Mouse (Mus musculus) CH12.LX (cell line): ENCODE results near the gene Gjd3.

Experiments
- CTCF ChIP-seq, 2 experiments: IDR thresholded peaks in 1 of 2; conservative IDR thresholded peaks in 1 of 2; 2 replicates each; pipeline ENCODE4 v1.5.1; 2011 to 2012; ENCODE audit warnings: low read depth in 2 of 2, low read length in 2 of 2, improper control_type of control experiment in 1 of 2, inconsistent platforms in 1 of 2, mild to moderate bottlenecking in 1 of 2, moderate library complexity in 1 of 2
- E2F4 ChIP-seq: IDR thresholded peaks from 2 replicates; pipeline ENCODE4 v1.6.1; 2011; ENCODE audit warnings: low read depth, low read length, improper control_type of control experiment; ENCODE audit not compliant: insufficient replicate concordance
- EP300 ChIP-seq: IDR thresholded peaks from 2 replicates; pipeline ENCODE4 v1.6.1; 2011; ENCODE audit warnings: low read length, improper control_type of control experiment
- POLR2A ChIP-seq: IDR thresholded peaks from 2 replicates; pipeline ENCODE4 v1.6.1; 2011; ENCODE audit warnings: low read depth, mild to moderate bottlenecking, improper control_type of control experiment, low read length
- SIN3A ChIP-seq: IDR thresholded peaks from 2 replicates; pipeline ENCODE4 v1.6.1; 2012; ENCODE audit warnings: low read length, improper control_type of control experiment, inconsistent platforms

- TF ChIP-seq EP300: no peak
- TF ChIP-seq POLR2A: no peak
- no peak for TF ChIP-seq CTCF (conservative IDR thresholded peaks at IDR 0.05 in 1 of 2, IDR thresholded peaks at IDR 0.05 in 1 of 2; ENCODE audit: low read depth in 2 of 2, low read length in 2 of 2)
- TF ChIP-seq E2F4: no peak
- no peak for TF ChIP-seq SIN3A
These were observed 27.0 kb downstream of the Gjd3 start for GRCm38 (mm10) chr11:98955707-98956235.
